Mouse (Mus musculus) kidney, postnatal 10 days (tissue): ENCODE measurements around the gene Dhdh.

Experiments used
- DNase-seq: peaks from one replicate; pipeline ENCODE4 v3.0.0; 2021; ENCODE audit warnings: mixed read lengths

Dhdh gene

DNA sequence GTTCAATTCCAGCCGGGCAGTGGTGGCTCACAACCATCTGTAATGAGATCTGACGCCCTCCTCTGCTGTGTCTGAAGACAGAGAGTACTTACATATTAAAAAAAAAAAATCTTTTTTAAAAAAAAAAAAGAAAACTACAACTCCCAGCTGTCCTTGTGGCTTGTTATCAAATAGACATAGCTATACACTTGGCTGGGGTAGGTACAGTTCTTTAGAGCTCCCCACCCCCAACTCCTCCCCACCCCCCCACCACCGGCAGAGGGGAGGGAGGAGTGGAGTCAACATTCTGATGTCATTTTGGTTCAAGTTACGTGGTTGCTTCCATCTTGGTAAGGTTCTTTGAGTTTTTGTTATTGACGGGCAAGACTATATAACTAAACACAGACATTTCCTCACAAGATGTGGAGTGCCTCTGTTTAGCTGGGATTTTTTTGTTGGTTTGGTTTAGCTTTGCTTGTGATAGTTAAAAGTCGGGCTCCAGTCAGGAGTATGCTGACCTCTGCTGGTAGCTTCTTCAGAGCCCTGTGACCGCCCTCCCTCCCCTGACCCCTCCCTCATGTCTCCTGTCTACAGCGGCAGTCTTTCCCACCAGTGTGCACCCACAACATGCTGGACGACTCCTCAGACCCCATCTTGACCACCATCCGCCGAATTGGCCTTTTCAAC, 41.1 kb downstream of the Dhdh start:
- peak; percentile 70 for DNase-seq

DNA sequence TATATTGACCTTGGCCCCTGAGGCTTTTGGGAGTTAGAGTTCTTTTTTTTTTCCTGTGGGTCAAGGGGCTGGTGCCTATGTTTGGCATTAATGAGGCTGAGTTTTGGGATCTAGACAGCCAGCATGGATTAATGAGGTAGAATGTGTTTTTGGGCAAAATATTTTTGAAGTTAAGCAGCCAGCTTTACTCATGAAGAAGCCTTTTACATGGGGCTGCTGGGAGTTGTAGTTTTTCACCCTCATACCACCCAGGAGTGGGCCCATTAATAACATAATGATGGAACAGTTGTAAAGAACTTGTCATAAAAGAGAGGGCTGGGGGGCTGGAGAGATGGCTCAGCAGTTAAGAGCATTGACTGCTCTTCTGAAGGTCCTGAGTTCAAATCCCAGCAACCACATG, 42.0 kb downstream of the Dhdh start:
- DNase-seq: no peak

DNA sequence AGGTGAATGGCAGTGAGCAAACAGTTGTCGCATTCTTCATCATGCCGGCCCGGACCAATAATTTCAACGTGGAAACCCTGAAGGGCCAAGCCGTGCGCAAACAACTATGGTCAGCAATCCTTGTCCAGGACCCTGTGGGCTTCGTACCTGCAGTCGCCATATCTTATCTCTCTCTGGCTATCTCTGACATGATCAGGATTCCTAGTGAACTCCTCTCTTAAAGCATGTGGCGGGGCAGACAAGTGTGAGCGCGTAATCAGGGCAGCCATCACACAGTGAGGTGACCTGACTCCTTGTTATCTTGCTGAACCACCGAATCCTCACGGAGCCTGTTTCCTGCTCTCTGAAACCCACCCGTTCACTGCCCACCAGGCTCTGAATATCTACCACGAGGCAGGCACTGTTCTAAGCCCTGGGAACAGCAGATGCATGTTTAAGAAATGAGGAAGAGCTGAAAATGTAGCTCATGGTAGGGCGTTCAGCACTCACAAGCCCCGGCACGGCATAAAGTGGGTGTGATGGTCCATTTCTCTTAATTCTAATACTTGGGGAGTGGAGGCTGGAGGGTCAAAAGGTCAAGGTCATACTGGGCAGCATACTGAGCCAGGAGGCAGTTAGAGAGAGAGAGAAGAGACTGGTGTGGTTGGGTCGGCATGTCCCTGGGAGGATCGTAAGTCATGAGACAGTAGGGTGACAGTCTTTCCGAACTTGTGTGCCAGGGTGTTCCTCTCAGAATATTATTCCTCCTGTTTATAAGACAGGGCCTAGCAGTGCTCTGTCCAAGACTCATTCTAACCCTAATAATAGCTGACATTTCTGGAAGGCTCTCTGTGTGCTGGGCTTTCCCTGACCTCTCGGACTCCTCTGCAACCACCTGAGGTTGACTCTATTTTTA, 44.8 kb downstream of the Dhdh start:
- DNase-seq: no peak

DNA sequence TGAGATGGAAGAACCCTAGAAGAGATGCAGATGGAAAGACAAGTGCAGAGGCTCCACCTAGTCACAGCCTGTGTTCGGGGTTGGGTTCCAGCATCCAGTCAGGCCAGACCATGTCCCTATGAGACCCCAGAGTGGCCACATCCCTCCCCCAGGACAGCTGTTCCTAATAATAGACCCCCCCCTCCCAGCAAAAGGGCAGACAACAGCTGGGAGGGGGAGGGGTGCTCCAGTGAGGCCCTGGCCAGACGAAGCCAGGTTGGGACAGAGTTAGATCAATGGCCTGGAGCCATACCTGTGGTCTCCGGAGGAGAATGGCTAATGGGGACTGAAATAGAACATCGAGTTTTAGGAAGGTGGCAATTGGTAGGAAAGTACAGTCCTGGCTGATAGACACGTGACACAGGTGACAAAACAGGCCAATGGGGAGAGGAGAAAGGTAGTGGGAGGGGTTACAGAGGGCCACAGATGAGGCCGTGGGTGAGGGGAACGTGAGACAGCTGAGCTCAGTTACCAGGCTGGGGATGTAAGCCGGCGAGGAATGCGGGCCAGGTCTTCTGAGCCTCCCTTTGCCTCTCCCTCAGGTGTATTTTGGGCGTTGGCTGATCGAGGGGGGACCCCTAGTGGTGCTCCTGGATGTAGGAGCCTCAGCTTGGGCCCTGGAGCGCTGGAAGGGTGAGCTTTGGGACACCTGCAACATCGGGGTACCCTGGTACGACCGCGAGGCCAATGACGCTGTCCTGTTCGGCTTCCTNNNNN, 50.9 kb downstream of the Dhdh start, which contains the start of gene Ruvbl2:
TSS of gene Ruvbl2 (minus strand) at position 576 of the 756 bp plus-strand sequence.
- DNase-seq: peak; percentile 54

DNA sequence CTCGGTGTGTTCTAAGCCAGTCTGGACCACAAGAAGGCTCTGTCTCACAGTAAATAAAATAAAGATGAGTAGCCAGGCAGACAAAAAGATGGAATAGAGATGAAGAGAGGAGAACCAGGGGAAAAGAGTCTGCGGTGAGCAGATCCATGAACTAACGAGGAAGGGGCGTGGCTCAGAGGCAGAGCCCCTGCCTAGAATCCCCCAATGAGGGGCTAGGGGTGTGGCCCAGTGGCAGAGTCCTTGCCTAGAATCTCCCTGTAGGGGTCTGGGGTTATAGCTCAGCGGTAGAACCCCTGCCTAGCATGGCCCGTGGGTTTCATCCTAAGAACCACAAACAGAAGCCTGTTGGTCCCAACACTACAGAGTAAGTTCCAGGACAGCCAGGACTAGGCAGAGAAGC, 51.6 kb downstream of the Dhdh start:
- no peak for DNase-seq

DNA sequence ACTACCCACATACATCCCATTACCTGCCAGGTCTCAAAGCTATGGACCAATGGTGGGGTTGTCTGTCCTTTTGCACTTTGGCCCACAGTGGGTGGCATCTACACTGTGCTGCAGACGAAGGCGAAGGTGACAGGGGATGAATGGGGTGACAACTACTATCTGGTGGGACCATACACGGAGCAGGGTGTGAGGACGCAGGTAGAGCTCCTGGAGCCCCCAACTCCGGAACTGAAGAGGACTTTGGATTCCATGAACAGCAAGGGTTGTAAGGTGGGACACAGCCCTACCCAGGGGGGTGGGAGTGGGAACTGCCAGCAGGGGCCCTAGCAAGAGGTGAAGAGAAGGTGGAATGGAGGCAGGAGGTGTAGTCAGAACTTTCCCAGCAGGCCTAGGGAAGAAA, 52.2 kb downstream of the Dhdh start:
- no peak for DNase-seq

DNA sequence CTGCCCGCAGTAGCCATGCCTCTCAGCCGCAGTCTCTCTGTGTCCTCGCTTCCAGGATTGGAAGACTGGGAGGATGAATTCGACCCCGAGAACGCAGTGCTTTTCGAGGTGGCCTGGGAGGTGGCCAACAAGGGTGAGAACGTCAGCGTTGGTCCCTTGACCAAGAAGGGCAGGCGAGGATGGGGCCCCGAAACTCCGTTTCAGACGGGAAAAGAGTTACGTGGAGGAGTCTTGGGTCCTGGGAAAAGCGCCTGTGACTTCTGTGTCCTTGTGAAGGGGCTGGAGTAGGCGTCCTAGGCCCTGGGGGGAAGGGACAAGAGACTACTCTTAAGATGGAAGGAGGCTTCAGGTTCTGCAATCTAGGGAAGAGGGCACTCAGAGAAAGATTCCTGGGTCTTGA, 53.6 kb downstream of the Dhdh start:
- DNase-seq: no peak

DNA sequence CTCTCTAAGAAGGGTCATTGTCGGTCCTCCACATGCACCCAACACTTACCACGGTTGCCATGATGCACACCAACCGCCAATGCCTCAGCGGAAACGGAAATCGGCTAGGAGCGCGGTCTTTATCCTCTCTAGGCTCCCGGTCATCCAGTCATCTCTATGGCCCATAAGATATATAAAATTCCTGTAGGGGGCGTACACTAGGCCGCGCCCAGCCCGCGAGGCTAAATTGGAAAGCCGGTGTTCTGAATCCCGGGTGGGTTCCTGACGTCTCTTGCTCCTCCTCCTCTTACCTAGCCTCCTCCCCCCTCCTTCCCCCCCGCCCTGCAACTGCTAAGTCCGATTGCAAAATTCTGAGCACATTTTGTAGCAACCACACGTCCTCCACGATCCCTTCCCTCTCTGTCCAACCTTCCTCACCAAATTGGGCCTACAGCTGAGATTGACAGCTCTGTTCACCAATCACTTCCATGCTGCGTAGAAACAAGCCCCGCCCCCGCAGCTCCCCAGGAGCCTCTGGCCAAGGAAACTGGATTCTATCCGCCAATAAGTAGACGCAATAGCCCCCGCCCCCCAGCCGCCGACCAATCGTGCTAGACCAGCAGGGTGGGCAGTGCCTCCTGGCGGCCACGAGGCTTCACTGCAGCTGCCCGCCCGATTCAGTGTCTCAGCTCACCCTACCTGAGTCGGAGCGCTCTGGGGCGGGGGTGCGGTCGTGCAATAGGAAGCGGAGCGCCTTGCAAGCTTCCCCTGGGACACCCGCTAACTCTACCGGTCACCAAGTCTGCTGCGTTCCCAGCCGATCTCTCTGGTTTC, 54.2 kb downstream of the Dhdh start, which contains the start of gene Gys1:
TSS of gene Gys1 (plus strand) at position 642 of the 813 bp plus-strand sequence.
- DNase-seq: peak; percentile 100

DNA sequence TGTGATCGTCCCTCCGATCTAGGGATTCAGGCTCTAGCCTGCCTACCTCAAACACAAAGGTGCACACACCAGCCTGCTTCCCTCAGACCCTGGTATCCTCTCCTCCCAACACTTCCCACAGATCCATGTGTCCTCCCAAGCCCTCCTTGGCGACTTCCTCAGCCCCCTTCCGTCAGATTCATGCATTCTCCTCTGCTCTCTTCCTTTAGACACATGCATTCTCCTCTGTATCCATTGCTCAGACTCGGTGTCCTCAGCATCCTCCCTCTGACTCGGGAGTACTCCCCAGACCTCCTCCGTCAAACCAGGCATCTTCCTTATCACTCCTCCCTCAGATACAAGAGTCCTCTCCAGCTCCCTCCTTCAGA, 54.8 kb downstream of the Dhdh start:
- no peak for DNase-seq

DNA sequence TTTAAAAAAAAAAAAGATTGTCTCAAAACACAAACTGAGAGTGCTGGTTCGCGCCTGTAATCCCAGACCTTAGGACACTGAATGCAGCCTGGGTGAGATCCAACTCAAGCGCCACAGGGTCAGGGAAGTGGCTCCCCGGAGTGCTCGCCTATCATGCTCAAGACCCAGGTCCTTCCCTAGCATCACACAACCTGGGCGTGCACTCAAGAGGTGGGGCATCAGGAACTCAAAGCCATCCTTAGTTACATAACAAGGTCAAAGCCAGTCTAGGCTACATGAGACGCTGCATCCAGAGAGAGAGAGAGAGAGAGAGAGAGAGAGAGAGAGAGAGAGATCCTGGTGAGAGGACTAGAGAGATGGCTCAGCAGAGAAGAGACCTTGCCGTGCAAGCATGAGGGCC, 62.0 kb downstream of the Dhdh start:
- DNase-seq: no peak

DNA sequence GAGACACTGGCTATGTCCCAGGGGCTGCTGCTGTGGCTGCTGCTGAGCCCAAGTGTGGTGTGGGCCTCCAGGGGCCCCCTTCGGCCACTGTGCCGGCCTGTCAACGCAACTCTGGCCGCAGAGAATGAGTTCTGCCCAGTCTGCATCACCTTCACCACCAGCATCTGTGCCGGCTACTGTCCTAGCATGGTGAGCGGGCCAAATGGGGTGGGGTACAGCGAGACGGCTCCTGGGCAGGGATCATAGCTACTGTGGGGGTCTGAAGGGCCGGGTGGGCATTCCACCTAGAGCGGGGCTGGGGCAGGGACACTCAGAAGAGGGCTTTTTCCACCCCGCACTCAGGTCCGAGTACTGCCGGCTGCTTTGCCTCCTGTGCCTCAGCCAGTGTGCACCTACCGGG, 67.4 kb downstream of the Dhdh start:
- DNase-seq: no peak
